Mouse (Mus musculus) megakaryocyte, adult 5-6 weeks (primary cell): ENCODE results near the gene Plcb2. TPM values are rescaled to one million over a fixed set of nuclear protein-coding genes. Genes with fewer than 3 reads are reported as not detected.

Source experiments
- ATAC-seq: 2 replicates; pipeline ENCODE4 v1.8.0; 2016; ENCODE audit warnings: mild to moderate bottlenecking, inconsistent platforms; ENCODE audit not compliant: poor library complexity, severe bottlenecking
- total RNA-seq, 2 experiments: library from RNA; stranded (forward) in 1 of 2; stranded (reverse) in 1 of 2; fragments of 153-499, 151-499 nt in 1 of 2; fragments of 221-1000, 200-1000 nt in 1 of 2; gene quantifications; 2 replicates each; pipeline versions ENCODE4 v1.2.3 to v1.2.4; 2015 to 2017

The Plcb2 gene
- total RNA-seq, 2 experiments from 2014 or later, result 38.1 to 48.2 TPM

DNA sequence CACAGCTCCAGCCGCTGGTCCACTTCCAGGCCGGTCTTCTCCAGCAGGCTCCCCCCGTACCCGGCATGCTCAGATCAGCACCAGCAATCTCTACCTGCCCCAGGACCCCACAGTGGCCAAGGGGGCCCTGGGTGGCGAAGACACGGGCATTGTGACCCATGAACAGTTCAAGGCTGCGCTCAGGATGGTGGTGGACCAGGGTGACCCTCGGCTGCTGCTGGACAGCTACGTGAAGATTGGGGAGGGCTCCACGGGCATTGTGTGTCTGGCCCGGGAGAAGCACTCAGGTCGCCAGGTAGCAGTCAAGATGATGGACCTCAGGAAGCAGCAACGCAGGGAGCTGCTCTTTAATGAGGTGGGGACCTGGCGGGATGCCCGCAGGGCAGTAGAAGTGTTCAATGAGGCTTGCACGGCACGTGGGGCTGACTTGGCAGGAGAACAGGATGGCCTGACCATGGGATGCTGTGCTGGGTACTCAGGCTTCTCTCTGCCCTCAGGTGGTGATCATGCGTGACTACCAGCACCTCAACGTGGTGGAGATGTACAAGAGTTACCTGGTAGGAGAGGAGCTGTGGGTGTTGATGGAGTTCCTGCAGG, 34.8 kb downstream of the Plcb2 start:
- ATAC-seq, result no peak

DNA sequence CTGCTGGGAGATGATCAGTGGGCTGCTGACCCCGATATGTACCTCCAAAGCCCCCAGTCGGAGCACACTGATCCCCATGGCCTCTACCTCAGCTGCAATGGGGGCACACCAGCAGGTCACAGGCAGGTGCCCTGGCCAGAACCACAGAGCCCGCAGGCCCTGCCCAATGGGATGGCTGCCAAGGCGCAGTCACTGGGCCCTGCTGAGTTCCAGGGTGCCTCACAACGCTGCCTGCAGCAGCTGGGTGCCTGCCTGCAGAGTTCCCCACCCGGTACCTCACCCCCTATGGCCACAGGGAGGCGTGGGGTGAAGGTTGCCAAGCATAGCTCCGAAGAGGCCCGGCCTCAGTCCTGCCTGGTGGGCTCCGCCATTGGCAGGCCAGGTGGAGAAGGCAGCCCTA, 38.4 kb downstream of the Plcb2 start:
- ATAC-seq, result no peak

DNA sequence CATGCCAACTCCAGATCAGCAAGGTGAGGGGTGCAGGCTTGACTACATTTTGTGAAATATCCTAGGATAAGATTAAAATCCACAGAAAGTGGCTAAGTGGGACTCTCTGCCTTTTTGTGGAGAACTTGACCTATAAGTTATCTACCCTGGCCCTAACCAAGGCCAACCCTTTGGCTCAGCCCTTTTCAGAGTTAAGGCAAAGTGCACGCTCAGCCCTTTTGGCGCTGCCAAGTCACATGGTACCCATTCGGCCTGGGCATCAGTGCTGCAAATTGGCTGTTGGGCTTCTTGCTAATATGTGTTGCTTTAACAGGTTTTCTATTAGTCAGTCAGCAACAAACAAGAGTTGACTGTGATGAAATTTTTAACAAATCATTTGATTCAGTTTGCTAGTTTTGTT, 40.4 kb downstream of the Plcb2 start:
- no peak for ATAC-seq

DNA sequence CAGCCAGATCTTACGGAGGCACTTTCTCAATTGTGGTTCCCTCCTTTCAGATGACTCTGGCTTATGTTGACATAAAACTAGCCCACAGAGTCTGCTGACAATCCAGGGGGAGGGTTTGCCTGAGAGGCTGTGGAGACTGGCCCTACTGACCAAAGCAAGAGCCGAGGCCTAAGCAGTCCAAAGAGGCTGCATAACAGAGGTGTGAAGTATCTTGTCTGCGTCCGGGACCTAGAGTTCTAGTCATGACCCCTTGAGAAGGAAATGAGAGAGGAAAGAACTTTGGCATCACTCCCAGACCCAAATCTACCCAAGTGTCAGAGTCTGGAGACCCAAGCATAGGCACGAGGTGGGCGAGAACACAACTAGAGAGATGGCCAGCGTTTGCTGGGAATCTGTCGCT, 41.5 kb downstream of the Plcb2 start:
- ATAC-seq, result peak; percentile 26; the same call in 1 of the 2 replicates

DNA sequence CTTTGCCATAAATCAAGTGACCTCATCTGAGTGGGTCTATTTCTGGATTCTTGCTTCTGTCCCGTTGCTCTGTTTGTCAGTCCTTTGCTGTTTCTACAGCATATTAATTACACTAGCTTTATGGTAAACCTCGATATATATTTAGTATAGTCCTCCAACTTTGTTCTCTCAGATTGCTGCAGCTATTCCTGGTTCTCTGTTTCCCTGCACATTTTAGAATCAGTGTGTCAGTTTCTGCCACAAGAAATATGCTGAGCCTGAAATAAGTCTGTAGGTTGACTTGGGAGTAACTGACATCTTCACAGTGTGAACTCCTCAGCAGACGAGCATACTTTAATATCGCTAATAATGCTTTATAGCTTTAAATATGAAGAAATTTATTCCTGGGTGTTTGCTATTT, 43.1 kb downstream of the Plcb2 start:
- no peak for ATAC-seq

DNA sequence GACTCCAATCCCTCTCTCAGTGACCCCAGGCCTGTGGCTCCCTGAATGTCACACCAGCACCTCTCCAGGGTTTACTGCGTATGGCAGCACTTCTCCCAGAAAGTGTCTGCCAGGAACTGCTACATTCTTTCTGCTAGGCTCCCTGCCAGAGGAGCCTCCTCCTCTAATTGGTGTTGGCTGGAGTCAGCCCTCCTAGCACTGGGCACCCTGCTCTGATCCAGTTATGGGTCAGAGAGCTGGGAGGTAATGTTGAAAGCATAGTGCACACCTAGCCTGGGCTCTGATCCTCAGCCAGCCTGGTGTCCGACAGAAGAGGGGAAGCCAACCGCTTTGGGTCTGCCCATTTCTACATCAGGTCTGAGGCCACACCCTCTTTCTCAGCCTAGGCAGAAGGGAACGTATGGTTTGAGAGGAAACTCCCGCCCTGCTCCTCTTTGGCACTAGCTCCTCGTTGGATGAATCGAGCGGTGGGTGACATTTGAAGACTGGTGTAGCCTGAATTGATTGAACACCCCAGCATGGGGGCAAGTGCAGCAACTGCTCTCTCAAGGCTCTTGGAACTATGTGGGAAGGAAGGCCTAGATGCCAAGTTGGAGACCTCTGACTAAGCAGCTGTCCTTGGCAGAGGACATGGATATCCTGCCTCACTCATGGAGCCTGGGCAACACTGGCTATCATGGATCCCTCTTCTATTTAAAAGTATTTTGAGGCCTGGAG, 45.5 kb downstream of the Plcb2 start:
- peak; percentile 80 for ATAC-seq

DNA sequence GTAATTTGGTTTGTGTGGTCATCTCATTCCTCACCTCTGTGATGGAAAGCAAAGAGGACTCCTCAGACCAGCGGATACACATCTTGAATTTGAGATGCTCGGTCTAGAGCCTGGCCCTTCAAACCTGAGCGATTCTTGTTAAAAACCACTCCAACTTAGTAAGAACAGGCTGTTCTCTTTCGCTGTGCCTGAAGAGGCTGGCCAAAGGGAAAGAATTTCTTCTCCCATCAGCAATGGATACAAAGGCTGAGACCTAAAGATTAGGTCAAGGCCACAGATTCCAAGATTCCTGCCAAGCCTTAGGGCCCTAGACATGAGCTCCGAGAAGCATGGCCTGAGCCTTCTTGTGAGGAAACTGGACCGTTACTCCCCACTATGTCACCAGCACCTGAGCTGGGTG, 47.3 kb downstream of the Plcb2 start:
- ATAC-seq, result no peak

DNA sequence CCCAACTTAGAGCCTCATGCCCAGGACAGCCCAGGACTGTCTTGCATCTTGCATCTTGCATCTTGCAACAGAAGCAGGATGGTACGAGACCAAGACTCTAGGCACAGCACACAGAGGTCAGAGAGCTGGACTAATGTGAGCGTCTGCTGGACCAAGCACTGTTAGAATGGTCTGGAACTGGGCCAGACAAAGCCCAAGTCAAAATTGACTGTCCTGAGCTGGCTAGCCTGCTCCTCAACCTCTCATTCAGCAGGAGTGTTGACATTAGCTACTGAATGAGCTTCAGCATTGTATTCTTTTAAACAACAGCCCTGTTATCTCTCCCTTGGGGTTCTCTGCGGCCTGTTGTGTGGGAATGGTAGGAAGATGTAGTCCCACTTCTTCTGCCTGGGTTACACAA, 48.7 kb downstream of the Plcb2 start:
- ATAC-seq, result no peak

DNA sequence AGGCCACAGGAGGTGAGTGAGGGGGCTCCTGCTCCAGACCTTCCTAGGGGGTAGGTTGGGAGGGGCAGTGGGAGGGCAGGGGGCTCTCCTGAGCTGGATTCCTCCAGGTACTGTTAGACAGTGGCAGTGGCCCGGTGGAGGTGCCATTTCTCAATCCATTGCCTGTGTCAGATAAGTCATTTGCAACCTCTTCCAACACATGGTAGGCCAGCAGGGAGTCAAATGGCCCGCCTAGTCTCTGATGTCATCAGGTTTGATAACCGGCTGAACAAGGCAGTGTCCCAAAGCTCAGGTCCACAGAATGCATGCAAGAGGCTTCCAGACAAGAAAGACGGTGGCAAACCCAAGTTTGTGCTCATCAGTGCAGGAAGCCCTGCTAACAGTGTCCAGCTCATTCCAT, 50.4 kb downstream of the Plcb2 start:
- ATAC-seq, result 0 out of 2 replicates have a peak, but pooled peaks have one; percentile 8

DNA sequence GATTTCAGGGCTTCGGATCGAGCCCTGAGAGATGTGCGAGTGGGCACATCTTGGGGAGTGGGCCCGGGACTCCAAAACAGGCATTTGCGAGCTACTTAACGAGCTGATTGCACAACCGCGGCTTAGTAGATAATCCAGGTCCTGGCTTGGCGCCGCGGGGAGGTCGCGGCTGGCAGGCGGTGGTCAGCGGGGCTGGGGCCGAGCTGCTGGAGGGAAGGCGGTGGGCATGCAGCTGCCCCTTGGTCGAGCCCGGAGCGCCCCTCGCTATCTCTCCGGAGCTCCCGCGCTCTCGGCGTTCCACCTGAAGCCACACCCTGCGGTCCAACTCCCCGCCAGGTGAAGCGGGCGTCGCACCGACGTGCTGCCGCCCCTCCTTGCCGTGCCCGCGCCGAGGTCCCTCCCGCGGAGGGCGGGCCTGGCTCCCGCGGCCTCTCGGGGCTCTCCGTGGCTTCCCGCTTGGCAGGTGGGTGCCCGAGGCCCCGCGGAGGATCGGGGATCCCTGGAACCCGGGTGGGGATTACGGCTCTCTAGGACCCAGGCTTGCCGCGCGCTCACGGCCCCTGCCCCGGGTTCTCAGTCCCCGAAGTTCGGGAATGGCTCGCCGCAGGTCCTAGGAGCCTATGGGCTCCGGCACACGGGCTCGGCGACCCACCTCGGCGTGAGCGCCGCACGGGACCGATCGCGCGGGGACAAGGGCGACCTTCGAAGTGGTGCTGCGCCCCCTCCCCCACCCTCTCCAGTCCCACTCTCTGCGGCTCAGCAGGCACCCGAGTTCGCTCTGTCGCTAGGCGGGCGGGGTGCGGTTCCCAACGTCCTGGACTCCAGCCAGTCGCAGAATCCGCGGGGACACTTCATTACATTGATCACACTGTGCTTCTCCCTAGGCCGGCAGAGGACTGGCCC, 51.1 kb downstream of the Plcb2 start:
- peak; percentile 33 for ATAC-seq

DNA sequence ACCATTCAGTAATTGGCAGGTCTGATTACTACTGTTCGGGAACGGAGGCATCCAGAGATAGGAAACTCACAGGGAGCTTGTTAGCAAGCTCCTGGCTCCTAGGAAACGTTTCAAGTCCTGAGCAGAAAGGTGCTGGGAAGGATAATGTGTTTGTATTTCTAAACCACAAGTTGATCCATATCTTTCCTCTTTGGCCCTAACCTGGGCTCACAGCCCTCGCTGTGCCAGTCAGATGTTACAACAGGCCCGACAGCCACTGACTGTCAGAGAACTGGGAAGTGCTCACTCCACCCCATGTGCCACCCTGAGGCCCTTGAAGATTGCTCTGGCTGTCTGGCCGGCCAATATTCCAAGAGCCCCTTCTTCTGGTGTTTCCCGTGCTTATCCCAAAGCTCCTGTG, 53.7 kb downstream of the Plcb2 start:
- no peak for ATAC-seq

DNA sequence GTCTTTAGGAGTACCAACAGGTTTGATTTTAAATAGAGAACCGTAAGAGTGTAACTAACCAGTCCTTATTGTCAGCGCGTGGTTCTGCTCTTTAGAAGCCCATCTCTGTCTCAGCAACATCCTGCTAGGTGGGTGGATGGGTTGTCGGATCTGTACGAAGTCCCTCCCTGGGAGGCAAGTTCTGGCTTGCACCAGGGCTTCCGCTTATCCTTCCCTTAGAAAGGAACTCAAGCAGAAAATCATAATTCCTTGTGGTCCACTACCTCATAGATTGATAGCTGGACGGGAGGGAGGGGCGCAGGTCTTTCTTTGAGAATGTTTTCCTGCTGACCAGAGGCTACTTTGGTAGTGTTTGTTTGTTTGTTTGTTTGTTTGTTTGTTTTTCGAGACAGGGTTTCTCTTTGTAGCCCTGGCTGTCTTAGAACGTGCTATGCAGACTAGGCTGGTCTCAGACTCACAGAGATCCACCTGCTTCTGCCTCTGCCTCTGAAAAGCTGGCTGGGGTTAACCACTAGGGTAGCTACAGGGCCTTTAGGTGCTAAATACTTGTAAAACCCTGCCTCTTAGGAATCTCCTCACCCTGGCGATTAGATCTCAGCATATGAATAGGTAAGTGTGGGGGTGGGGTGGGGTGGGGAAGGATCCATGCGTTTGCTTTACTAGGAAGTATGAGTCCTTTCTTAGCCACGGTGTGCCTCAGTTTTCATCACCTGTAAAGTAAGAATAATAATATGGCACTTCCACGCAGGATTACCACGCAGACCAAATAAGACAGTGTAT, 54.4 kb downstream of the Plcb2 start:
- ATAC-seq, result no peak

DNA sequence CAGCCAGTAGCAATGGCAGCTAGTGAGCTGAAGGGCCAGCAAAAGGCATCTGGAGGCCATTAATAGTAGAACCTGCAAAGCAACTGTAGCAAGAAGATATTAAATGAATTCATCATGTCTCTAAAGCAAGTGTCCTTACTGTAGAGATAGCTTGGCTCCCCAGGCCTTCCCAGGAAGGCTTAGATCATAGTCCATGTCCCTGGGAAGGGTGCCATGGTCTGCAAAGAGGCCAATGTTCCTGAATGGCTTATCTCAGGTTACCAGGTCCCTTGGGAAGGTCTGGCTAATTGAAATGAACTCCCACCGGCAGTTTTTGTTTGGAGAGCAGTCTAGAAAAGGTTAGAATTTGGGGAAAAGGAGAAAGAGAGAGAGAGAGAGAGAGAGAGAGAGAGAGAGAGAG, 56.5 kb downstream of the Plcb2 start:
- ATAC-seq, result no peak

DNA sequence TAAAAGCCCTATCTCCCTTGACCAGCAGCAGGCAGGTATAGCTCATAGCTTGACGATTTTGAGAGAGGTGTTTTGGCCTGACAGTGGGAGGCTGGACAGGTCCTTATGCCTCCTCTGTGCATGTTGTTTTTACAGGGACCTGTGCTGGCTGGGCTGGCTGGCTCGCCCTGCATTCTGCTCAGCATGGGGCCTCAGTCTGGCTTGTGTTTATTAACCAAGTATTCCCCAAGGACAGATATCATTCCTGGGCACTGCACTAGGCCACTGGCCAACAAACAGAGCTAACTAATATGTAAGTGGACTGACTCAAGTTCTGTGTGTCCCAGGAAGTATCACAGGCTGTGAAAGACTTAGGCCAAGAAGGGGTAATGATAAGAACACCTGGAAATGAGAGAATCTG, 58.5 kb downstream of the Plcb2 start:
- ATAC-seq, result no peak

DNA sequence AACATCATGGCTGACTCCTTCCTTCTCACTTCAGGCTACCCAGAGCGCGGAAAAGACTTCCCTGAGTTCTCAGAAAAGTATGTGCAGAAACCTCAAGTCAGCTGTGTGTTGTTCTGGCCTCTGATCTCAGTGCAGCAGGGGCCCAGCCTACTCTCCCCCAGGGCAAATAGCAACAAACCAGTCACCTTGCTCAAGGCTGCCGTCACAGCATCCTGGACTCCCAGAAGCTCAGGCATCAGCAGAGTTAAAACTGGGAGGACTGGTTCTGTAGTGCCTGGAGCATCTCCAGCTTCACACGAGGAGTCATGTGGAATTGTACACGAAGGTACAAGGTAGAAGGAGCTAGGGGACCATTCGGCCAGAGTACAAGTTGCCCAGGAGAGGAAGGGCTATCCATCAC, 59.0 kb downstream of the Plcb2 start:
- ATAC-seq, result no peak

DNA sequence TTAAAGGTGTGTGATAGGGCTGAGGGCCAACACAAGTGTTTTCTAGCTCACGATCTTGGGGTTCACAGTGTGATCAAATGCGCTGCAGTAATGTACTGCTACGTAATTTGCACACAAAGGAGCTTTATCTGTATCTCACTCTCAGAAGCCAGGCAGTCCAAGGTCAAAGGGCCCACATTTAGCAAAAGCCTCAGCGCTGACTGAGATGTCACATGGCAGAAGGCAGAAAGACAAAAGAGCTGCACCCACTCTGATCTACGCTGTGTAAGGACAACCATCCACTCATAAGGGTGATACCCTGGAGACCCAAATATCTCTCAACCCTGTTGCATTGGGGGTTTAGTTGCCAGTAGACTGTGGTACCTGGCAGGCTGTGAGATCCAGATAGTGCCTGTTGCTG, 61.1 kb downstream of the Plcb2 start:
- ATAC-seq, result no peak

DNA sequence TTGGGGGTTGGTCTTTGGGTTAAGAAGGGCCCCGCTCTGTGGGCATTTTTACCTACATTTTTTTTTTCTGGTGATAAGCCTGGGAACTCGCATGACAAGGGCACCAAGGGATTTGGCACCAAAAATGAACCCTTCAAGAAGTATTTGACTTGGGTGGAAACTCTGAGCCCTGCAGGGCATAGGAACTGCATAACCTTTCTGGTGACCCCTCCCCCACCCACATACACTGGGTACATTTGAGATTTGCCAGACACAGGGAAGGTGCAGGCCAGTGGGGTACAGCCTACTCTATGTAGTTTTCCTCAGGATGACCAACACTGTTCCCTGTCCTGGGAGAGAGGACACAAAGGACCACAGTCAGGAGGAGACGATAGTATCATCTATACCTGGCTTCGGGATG, 62.6 kb downstream of the Plcb2 start:
- ATAC-seq, result no peak

DNA sequence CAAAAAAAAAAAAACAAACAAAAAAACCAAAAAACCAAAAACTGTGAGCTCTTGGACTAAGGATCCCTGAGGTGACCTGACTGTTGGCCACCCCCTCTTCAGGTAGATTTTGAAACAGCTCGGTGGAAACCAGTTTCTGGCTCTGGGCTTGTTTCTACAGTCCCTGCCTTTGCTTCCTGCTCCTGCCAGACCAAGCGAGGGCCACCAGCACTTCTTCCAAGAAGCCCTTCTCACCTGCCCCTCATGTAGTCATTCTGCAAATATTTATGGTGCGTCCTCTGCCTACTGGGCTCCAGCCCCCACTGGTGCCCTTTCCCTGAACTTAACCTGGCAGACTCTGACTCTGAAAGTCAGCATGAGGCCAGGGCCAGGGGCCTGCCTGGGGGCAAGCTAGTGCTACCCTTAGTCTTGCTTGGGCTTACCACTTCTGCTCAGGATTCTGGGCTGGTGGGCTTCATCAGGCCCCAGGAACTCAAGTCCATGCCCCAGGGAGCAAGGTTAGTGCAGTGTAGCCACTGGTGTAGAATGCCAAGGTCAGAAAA, 63.2 kb downstream of the Plcb2 start:
- ATAC-seq, result no peak

DNA sequence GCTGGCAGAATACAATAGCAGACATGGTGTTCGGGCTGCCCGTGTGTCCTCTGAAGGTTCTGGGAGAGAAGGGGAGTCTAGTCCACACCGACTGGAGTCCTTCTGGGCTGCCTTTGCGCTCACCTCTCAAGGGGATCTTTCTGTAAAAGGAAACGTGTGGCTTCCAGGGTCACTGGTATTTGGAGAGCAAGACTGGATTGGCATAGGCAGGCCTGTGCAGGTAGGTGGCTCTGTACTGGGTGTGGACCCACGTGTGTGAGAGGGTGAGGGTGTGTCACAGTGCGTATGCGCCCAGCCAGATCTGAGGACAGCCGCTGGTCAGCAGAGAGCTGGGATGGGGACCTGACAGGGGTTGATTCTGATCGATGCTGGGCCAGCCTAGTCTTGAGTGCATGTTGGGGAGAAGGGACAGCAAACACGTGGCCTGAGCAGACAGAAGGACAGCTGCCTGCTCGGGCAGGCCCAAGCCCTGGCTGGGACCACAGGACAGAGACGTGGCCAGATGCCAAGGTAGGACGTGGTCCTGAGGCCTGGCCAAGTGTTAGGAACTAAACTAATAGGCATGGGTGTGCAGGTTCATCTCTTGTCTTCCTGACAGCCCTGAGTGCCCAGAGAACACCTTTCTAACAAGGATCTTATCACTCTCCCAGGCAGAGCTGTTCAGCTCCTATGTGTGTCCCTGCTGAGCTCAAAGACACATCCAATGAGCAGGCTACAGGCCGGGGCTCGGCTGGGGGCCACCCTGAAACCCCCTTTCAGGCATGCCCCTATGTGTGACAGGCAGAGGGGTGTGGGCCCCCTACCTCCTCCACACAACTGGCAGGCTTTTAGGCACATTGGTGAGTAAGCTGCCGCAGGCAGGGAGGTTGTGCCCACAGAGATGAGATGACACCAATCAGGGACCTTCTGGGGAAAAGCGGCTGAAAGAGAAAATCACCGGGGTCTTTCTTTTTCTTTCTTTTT, 64.2 kb downstream of the Plcb2 start:
- ATAC-seq, result no peak
